Mouse (Mus musculus) thymus, adult 2 months (tissue): ENCODE data around the gene Ski.

Source experiments
- CTCF ChIP-seq: fragments of 200-500 bp; IDR thresholded peaks from 2 replicates; pipeline ENCODE4 v1.5.1; 2012; ENCODE audit warnings: mild to moderate bottlenecking, control low read depth, low read length, moderate library complexity, borderline replicate concordance; ENCODE audit not compliant: control insufficient read depth, poor library complexity, insufficient read depth; ENCODE audit errors: extremely low read depth
- POLR2A ChIP-seq: fragments of 200-500 bp; IDR thresholded peaks from 2 replicates; pipeline ENCODE4 v1.6.1; 2012; ENCODE audit warnings: mild to moderate bottlenecking, low read length, control low read depth, moderate library complexity; ENCODE audit not compliant: control insufficient read depth, poor library complexity, insufficient read depth; ENCODE audit errors: extremely low read depth

- TF ChIP-seq CTCF = no peak
- no peak for TF ChIP-seq POLR2A
Measured at GRCm38 (mm10) chr4:155188803-155189202, 33.6 kb downstream of the Ski start.
